Mouse (Mus musculus): ENCODE measurements at regions not wholly inside any gene's neighbourhood (a gene's known extent, or its start where the extent isn't known, plus 50 kb on each side); places are given as distances from the start of the nearest gene placed in this dataset.

DNA sequence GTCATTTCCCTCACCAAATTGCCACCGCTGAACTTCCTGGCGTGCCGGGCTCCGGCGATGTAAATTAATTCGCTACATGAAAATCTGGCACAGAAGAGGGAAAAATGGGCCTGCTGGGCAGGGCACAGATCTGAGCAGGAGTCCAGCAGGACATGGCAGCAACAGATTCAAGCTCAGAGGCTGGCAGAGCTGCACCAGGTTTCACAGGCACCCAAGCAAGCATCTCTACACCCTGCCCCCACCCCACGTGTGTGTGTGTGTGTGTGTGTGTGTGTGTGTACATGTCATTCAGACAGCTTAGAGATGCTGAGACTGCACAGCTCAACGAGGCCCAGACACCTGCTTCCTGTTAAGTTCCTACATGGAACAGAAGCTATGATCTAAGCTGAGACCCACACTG lies 68.3 kb upstream of the Trp53i11 start:
- ATAC-seq (ENCODE audit: insufficient read depth, low read depth), result no peak
- 68% methylated on average over 8 of the region's 8 CpGs for WGBS

GRCm38 (mm10) chr2:93115303-93115702 lies 69.3 kb upstream of the Prdm11 start:
- Histone ChIP-seq H3K27me3 (ENCODE audit: control insufficient read depth, insufficient read depth, low read length) (no peaks in the 10 kb centered on the region), H3K36me3 (replicated peaks; ENCODE audit: control insufficient read depth, insufficient read depth, low read length) (no peaks in the 10 kb centered on the region), H3K4me3 (ENCODE audit: low read depth, low read length) (no peak overlapping the region), H3K27ac (ENCODE audit: low read depth) (no peak overlapping the region), H3K9ac (replicated peaks; ENCODE audit: low read depth, low read length) (no peak overlapping the region), H3K9me3 (replicated peaks; ENCODE audit: control insufficient read depth, low read length) (no peaks in the 10 kb centered on the region), H3K4me1 (ENCODE audit: control insufficient read depth, insufficient read depth) (no peaks in the 10 kb centered on the region), H3K4me2 (ENCODE audit: low read depth, low read length) (no peak overlapping the region)
- DNase-seq (ENCODE audit: low spot score) (no peak), ATAC-seq (ENCODE audit: insufficient read depth, low read depth) (no peak)
- TF ChIP-seq CTCF (IDR thresholded peaks at IDR 0.05; ENCODE audit: low read depth) (no peak), EP300 (IDR thresholded peaks at IDR 0.05; ENCODE audit: low read depth) (no peak)
- WGBS, result 57% methylated on average over 2 of the region's 3 CpGs

More for the DNA sequence above, 68.3 kb upstream of the Trp53i11 start:
- Histone ChIP-seq H3K4me2 (ENCODE audit: low read depth, low read length) (no peak overlapping the region), H3K4me3 (ENCODE audit: low read depth, low read length) (no peak overlapping the region), H3K27ac (ENCODE audit: low read depth) (no peak overlapping the region), H3K4me1 (ENCODE audit: control insufficient read depth, insufficient read depth) (no peaks in the 10 kb centered on the region), H3K9me3 (replicated peaks; ENCODE audit: control insufficient read depth, low read length) (no peaks in the 10 kb centered on the region), H3K9ac (replicated peaks; ENCODE audit: low read depth, low read length) (no peak overlapping the region), H3K27me3 (ENCODE audit: control insufficient read depth, insufficient read depth, low read length) (no peaks in the 10 kb centered on the region), H3K36me3 (replicated peaks; ENCODE audit: control insufficient read depth, insufficient read depth, low read length) (no peaks in the 10 kb centered on the region)
- TF ChIP-seq EP300 (IDR thresholded peaks at IDR 0.05; ENCODE audit: low read depth) (no peak), CTCF (IDR thresholded peaks at IDR 0.05; ENCODE audit: low read depth) (no peak)
- no peak for DNase-seq (ENCODE audit: low spot score)

GRCm38 (mm10) chr2:93113929-93114328 lies 68.0 kb upstream of the Prdm11 start:
- Histone ChIP-seq H3K9ac (replicated peaks; ENCODE audit: low read depth, low read length) (no peak overlapping the region), H3K4me1 (ENCODE audit: control insufficient read depth, insufficient read depth) (no peaks in the 10 kb centered on the region), H3K4me3 (ENCODE audit: low read depth, low read length) (no peak overlapping the region), H3K27me3 (ENCODE audit: control insufficient read depth, insufficient read depth, low read length) (no peaks in the 10 kb centered on the region), H3K36me3 (replicated peaks; ENCODE audit: control insufficient read depth, insufficient read depth, low read length) (no peaks in the 10 kb centered on the region), H3K9me3 (replicated peaks; ENCODE audit: control insufficient read depth, low read length) (no peaks in the 10 kb centered on the region), H3K27ac (ENCODE audit: low read depth) (no peak overlapping the region), H3K4me2 (ENCODE audit: low read depth, low read length) (no peak overlapping the region)
- 79% methylated on average over 7 of the region's 7 CpGs for WGBS
- TF ChIP-seq EP300 (IDR thresholded peaks at IDR 0.05; ENCODE audit: low read depth) (no peak), CTCF (IDR thresholded peaks at IDR 0.05; ENCODE audit: low read depth) (no peak)
- ATAC-seq (ENCODE audit: insufficient read depth, low read depth) (no peak), DNase-seq (ENCODE audit: low spot score) (no peak)

- TF ChIP-seq CTCF (IDR thresholded peaks at IDR 0.05; ENCODE audit: low read depth), result no peak
- no peak for TF ChIP-seq EP300 (IDR thresholded peaks at IDR 0.05; ENCODE audit: low read depth)
- Histone ChIP-seq H3K9ac (replicated peaks; ENCODE audit: low read depth, low read length) (no peak overlapping the region), H3K36me3 (replicated peaks; ENCODE audit: control insufficient read depth, insufficient read depth, low read length) (no peaks in the 10 kb centered on the region), H3K27me3 (ENCODE audit: control insufficient read depth, insufficient read depth, low read length) (no peaks in the 10 kb centered on the region), H3K27ac (ENCODE audit: low read depth) (no peak overlapping the region), H3K9me3 (replicated peaks; ENCODE audit: control insufficient read depth, low read length) (no peaks in the 10 kb centered on the region), H3K4me3 (ENCODE audit: low read depth, low read length) (no peak overlapping the region), H3K4me2 (ENCODE audit: low read depth, low read length) (no peak overlapping the region), H3K4me1 (ENCODE audit: control insufficient read depth, insufficient read depth) (no peaks in the 10 kb centered on the region)
- ATAC-seq (ENCODE audit: insufficient read depth, low read depth) (no peak), DNase-seq (ENCODE audit: low spot score) (no peak)
- WGBS, result 14% methylated on average over 7 of the region's 7 CpGs
Observed at GRCm38 (mm10) chr2:93112320-93112719, 66.4 kb upstream of the Prdm11 start.

DNA sequence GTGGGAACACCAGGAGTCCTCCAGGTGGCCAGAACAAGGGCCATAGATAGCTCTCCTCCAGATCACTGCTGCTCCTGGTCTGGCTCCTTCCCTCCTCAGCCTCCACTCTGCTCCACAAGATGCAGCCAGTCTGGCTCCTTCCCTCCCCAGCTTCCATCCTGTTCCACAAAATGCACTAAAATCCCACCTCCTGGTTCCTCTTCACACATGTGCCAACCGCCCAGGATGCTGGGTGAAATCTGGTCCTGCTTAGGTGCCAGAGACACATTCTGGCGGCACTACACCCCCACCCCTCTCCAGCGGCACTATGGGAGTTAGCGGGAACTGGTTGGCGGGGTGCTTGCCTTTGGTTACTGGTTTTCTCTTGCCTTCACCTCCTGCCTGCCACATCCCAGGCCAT lies 64.9 kb upstream of the Prdm11 start:
- Histone ChIP-seq H3K4me2 (ENCODE audit: low read depth, low read length) (no peak overlapping the region), H3K4me3 (ENCODE audit: low read depth, low read length) (no peak overlapping the region), H3K4me1 (ENCODE audit: control insufficient read depth, insufficient read depth) (no peaks in the 10 kb centered on the region), H3K27ac (ENCODE audit: low read depth) (no peak overlapping the region), H3K9me3 (replicated peaks; ENCODE audit: control insufficient read depth, low read length) (no peaks in the 10 kb centered on the region), H3K9ac (replicated peaks; ENCODE audit: low read depth, low read length) (no peak overlapping the region), H3K36me3 (replicated peaks; ENCODE audit: control insufficient read depth, insufficient read depth, low read length) (no peaks in the 10 kb centered on the region), H3K27me3 (ENCODE audit: control insufficient read depth, insufficient read depth, low read length) (no peaks in the 10 kb centered on the region)
- TF ChIP-seq EP300 (IDR thresholded peaks at IDR 0.05; ENCODE audit: low read depth), result no peak
- no peak for TF ChIP-seq CTCF (IDR thresholded peaks at IDR 0.05; ENCODE audit: low read depth)
- ATAC-seq (ENCODE audit: insufficient read depth, low read depth) (no peak), DNase-seq (ENCODE audit: low spot score) (no peak)
- 79% methylated on average over 5 of the region's 5 CpGs for WGBS

- TF ChIP-seq CTCF (IDR thresholded peaks at IDR 0.05; ENCODE audit: low read depth) (no peak), EP300 (IDR thresholded peaks at IDR 0.05; ENCODE audit: low read depth) (no peak)
Observed at GRCm38 (mm10) chr2:93106581-93106980, 60.6 kb upstream of the Prdm11 start.

More at GRCm38 (mm10) chr2:93106581-93106980, 60.6 kb upstream of the Prdm11 start:
- H3K27me3 ChIP-seq (ENCODE audit: control insufficient read depth, insufficient read depth, low read length), result no peaks in the 10 kb centered on the region
- no peak overlapping the region for H3K9ac ChIP-seq (replicated peaks; ENCODE audit: low read depth, low read length)
- no peak for DNase-seq (ENCODE audit: low spot score)
- H3K4me3 ChIP-seq (ENCODE audit: low read depth, low read length), result no peak overlapping the region
- H3K9me3 ChIP-seq (replicated peaks; ENCODE audit: control insufficient read depth, low read length), result no peaks in the 10 kb centered on the region
- 57% methylated on average over 6 of the region's 6 CpGs for WGBS
- H3K4me2 ChIP-seq (ENCODE audit: low read depth, low read length), result no peak overlapping the region
- H3K27ac ChIP-seq (ENCODE audit: low read depth), result no peak overlapping the region
- no peak for ATAC-seq (ENCODE audit: insufficient read depth, low read depth)
- H3K4me1 ChIP-seq (ENCODE audit: control insufficient read depth, insufficient read depth), result no peaks in the 10 kb centered on the region
- no peaks in the 10 kb centered on the region for H3K36me3 ChIP-seq (replicated peaks; ENCODE audit: control insufficient read depth, insufficient read depth, low read length)
